Mouse (Mus musculus) macrophage (primary cell): ENCODE measurements around the gene Nfe2l1. TPM values are rescaled to one million over a fixed set of nuclear protein-coding genes. Genes with fewer than 3 reads are reported as not detected.

ENCODE experiments used
- H3K27ac ChIP-seq: fragments of 350-480 bp; formaldehyde crosslinking; 2 replicates; pipeline ENCODE4 v1.9.0; 2021
- H3K36me3 ChIP-seq: fragments of 350-480 bp; formaldehyde crosslinking; 2 replicates; pipeline ENCODE4 v1.9.0; 2021; ENCODE audit errors: inconsistent target
- H3K4me3 ChIP-seq: fragments of 350-480 bp; formaldehyde crosslinking; 2 replicates; pipeline ENCODE4 v1.9.0; 2021; ENCODE audit errors: inconsistent target
- H3K79me2 ChIP-seq: fragments of 350-480 bp; formaldehyde crosslinking; 2 replicates; pipeline ENCODE4 v1.9.0; 2021; ENCODE audit errors: inconsistent target
- WGBS: methylation state at CpG from one replicate; pipeline ENCODE4 v1.1.7; 2026; ENCODE audit warnings: inconsistent platforms; ENCODE audit not compliant: missing documents; 5-methylcytosine and 5-hydroxymethylcytosine counted together
- polyA plus RNA-seq: library from polyadenylated mRNA; stranded (reverse); fragments of 250-400 nt; gene quantifications from 3 replicates; pipeline ENCODE4 v1.2.4, GENCODE M21; 2018; ENCODE audit warnings: inconsistent platforms

The Nfe2l1 gene
- polyA plus RNA-seq, 1 experiment from 2014 or later, result 118 TPM

GRCm38 (mm10) chr11:96832973-96833372 is 3.2 kb upstream of the Nfe2l1 start:
- H3K79me2 ChIP-seq, result peaks cover 13% of the 10 kb centered on the region
- no peaks in the 10 kb centered on the region for H3K36me3 ChIP-seq
- no peak overlapping the region for H3K27ac ChIP-seq
- 48% methylated on average over 2 of the region's 2 CpGs for WGBS
- no peak overlapping the region for H3K4me3 ChIP-seq

DNA sequence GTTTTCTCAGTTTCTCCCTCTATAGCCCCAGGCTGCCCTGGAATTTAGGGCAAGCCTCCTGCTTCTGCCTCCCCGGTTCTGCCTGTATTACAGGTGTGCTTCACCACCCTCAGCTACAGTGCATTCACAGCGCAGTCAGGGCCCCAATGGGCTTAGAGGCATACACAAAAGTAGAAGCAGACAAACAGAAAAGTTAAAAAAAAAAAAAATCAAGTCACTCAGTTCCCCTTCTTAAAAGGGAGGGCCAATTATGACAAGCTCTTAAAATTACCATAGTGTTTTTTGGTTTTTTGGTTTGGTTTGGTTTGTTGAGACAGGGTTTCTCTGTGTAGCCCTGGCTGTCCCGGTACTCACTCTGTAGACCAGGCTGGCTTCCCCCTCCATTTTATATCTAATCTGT is 2.8 kb upstream of the Nfe2l1 start:
- Histone ChIP-seq H3K79me2 (peaks cover 17% of the 10 kb centered on the region), H3K4me3 (no peak overlapping the region), H3K36me3 (no peaks in the 10 kb centered on the region), H3K27ac (no peak overlapping the region)
- WGBS, result 98% methylated on average over 3 of the region's 3 CpGs

DNA sequence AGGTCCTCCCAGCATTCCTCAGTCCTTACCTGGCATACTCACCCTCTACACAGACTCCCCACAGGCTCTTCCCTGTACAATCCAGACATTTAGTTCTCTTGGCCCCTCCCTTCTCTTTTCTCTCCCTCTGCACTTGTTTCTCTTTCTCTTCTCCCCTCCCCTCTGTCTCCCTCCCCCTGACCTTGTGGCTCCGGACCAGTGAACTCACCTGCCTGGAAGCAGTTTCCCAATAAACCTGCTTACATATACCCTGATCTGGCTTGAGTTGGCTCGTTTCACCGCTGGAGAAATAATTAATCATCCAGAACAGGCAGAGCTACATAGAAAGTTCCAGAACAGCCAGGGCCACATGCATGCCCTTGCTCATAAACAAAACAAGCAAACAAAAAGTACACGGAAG is 1.7 kb upstream of the Nfe2l1 start:
- H3K79me2 ChIP-seq, result peaks cover 27% of the 10 kb centered on the region
- H3K36me3 ChIP-seq, result no peaks in the 10 kb centered on the region
- H3K4me3 ChIP-seq, result no peak overlapping the region
- H3K27ac ChIP-seq, result no peak overlapping the region
- WGBS, result 95% methylated on average over 4 of the region's 4 CpGs

DNA sequence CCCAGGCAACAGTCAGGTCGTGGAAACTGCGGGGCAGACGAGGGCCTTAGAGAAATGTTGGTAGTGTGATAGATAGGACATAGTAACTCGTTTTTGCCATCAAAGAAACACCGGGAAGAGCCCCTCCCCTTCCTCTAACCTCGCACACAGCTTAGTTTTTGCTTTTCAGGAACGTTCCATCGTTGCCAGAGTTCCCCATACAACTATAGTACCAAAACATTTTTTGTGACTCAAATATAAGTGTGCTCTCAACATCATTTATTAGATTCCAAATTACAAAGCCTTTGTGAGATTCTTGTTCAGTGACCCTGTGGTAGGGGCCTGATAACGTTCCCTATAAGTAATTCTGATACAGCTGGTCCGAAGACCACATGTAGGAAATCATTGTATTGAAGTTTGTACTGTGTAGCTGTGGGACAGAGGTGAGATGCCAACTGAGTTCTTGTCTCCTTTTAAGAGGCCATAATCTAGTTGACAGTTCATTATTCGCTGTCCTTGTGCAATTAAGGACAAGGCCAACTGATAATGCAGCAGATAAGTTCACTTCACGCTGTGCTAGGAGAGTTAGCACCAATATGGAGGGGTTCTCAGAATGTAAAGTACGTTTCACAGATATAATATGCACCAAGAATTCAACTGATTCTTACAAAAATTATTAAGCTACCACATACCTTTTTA is 910 bp upstream of the Nfe2l1 start:
- Histone ChIP-seq H3K27ac (peak overlapping the region; percentile 89), H3K79me2 (peaks cover 36% of the 10 kb centered on the region), H3K4me3 (peak overlapping the region; percentile 72), H3K36me3 (no peaks in the 10 kb centered on the region)
- 29% methylated on average over 13 of the region's 13 CpGs for WGBS

DNA sequence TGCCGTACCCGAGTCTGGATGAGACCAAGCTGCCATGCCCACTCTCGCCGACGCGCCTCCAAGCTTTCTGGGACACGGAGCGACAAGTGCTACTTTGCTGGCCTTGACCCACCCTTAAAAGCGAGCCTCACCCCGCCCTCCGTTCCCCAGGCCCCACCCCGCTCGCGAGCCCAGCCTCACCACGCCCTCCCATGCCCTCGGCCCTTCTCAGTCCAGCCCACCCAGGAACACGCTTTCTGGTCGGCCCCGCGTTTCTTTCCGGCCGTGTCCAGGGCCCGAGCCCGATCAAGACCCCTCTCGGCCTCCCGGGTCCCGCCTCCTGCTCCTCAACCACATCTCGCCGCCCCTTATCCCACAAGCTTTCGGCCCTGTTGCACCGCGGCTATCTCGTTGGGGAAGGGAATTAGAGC is 360 bp downstream of the Nfe2l1 start:
- H3K36me3 ChIP-seq, result no peaks in the 10 kb centered on the region
- WGBS, result 3% methylated on average over 17 of the region's 33 CpGs
- peak overlapping the region; percentile 75 for H3K27ac ChIP-seq
- peak overlapping the region; percentile 77 for H3K4me3 ChIP-seq
- peaks cover 48% of the 10 kb centered on the region for H3K79me2 ChIP-seq

DNA sequence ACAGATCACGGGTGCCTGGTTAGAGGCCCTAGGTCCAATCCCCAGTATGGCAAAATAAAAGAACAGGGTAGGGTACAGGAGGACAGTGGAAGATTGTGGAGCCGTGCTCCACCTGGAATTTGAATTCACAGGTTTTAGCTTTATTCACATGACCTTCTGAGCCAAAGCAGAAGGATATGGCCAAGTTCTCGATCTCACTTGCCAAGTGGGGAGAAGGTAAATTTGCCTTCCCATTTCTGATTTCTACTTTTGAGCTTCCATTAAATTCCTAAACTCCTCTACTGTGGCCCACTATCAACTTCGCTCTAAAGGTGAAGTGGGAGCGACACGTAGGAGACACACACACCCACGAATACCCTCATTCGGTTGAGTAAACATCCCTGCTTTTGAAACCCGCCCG is 887 bp downstream of the Nfe2l1 start:
- Histone ChIP-seq H3K79me2 (peaks cover 54% of the 10 kb centered on the region), H3K36me3 (no peaks in the 10 kb centered on the region), H3K27ac (peak overlapping the region; percentile 75), H3K4me3 (peak overlapping the region; percentile 77)
- 7% methylated on average over 10 of the region's 10 CpGs for WGBS

DNA sequence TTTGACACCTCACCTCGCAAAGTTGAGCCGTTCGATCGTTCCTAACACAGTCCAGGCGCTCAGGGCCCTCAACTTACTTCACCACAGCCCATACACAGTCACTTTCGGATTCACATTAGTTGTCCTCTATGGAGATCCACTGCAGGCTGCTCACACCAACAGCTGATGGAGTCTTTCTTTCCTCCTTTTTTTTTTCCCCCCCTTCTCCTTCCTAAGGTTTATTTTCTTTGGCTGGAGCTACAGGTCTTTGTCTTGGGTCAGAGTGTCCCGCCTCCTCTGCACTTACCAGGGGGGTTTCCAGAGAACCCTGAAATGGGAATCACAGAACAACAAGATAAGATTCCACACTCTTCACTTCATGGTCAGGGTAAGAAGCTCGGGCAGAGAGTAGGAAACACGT is 1.9 kb downstream of the Nfe2l1 start:
- WGBS, result 78% methylated on average over 9 of the region's 9 CpGs
- peak overlapping the region; percentile 77 for H3K4me3 ChIP-seq
- H3K36me3 ChIP-seq, result no peaks in the 10 kb centered on the region
- H3K27ac ChIP-seq, result peak overlapping the region; percentile 15; the same call in 1 of the 2 replicates
- H3K79me2 ChIP-seq, result peaks cover 63% of the 10 kb centered on the region

GRCm38 (mm10) chr11:96827062-96827581 is 2.6 kb downstream of the Nfe2l1 start:
- peaks cover 71% of the 10 kb centered on the region for H3K79me2 ChIP-seq
- WGBS, result 98% methylated on average over 12 of the region's 12 CpGs

GRCm38 (mm10) chr11:96826481-96826880 is 3.3 kb downstream of the Nfe2l1 start:
- 81% methylated on average over 2 of the region's 2 CpGs for WGBS
- Histone ChIP-seq H3K27ac (no peak overlapping the region), H3K79me2 (peaks cover 78% of the 10 kb centered on the region), H3K4me3 (no peak overlapping the region), H3K36me3 (peaks cover 8% of the 10 kb centered on the region)

More at GRCm38 (mm10) chr11:96827062-96827581, 2.6 kb downstream of the Nfe2l1 start:
- peaks cover 1% of the 10 kb centered on the region; the same call in 1 of the 2 replicates for H3K36me3 ChIP-seq
- no peak overlapping the region for H3K4me3 ChIP-seq
- 0 out of 2 replicates have a peak overlapping the region, but pooled peaks have one; percentile 15 for H3K27ac ChIP-seq

DNA sequence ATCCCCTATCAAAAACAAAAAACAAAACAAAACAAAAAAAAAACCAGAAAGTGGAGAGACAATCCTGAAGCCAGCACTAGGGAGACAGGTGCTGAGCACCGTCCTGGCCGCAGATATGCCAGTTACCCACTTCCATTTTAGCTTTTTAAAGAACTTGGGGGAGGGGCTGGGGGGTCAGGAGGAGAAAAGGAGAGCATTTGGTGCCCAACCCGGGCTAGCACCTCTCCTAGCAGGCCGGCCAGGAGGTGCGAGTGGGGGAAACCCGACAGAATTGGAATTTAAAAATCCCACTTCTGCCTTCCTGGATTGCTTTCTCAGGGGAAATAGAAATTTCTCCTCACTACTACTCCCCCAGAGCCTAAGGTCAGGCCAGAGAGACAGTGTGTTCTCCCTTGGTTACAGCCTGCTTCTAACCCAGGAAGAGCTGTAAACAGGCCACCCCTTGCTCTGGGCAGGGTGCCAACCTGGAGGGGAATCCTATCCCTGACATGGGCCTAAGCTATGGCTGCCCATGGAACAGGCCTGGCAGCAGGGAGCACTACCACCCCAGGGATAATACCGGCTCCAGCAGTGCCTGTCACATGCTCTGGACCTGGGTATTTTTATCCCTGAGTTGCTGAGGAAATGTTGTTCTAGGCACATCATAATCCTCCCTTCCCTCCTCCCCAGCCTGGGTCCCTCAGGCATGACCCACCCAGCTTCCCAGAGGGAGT is 4.8 kb downstream of the Nfe2l1 start:
- Histone ChIP-seq H3K36me3 (peaks cover 23% of the 10 kb centered on the region), H3K79me2 (peaks cover 93% of the 10 kb centered on the region), H3K4me3 (peak overlapping the region; percentile 58; the same call in 1 of the 2 replicates), H3K27ac (peak overlapping the region; percentile 91)
- 58% methylated on average over 7 of the region's 7 CpGs for whole genome bisulfite sequencing

DNA sequence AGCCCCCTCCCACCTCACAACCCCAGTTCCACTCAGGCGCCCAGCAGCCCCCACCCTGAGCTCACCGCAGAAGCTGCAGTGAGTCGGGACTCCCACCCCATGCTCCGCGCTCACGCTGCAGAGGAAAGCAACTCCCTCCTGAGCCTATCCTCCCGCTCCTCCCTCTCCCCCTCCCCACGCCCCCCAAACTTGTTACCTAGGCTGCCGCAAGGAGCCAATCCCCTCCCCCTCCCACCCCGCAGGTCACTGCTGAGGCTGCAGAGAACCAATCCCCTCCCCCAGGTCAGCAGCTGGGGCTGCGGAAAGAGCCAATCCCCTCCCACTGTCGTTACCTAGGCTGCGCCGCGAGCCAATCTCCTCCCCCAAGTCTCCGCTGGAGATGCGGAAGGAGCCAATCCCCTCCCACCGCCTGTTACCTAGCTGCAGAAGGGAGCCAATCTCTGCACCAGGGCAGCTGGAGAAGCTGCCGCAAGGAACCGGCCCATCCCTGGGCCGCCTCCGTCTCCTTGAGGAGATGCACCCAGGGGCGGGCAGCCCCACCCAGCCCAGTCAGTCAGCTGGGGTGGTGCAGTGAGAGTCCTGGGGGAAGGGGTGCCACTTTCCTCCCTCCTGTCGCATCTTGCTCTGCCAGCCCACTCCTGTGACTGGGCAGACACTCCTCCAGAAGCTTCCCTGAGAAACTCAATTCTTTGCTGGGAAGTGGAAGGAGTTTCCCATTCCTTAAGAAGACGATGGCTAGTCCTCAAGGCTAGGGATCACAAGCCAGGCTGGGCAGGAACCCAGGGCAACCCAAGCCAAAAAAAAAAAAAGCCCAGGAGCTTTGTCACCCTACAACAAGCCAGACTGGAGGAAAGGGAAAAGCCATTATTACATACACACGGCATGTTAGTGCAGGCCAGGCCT is 5.6 kb downstream of the Nfe2l1 start:
- Histone ChIP-seq H3K79me2 (peaks cover 100% of the 10 kb centered on the region), H3K27ac (peak overlapping the region; percentile 91), H3K36me3 (peaks cover 31% of the 10 kb centered on the region), H3K4me3 (peak overlapping the region; percentile 58)
- 4% methylated on average over 21 of the region's 26 CpGs for WGBS

DNA sequence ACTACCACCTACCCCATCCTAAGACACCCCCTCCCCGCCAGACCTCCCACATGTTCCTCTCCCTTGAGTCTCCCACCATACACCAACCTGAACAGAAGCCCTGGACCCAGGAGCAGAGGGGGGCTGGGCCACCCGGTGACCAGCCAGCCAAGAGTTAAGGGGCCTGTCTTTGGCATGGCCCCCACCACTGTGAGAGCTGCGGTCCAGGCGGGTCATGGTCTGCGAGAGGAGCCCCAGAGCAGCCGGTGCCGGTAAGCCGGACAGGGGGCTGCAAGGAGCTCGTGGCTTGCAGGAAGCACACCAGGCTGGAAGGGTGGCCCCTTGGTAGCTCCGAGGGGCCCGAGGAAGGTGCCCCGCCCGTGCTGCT is 6.3 kb downstream of the Nfe2l1 start:
- Histone ChIP-seq H3K4me3 (peak overlapping the region; percentile 58), H3K27ac (peak overlapping the region; percentile 91), H3K36me3 (peaks cover 38% of the 10 kb centered on the region), H3K79me2 (peaks cover 100% of the 10 kb centered on the region)
- 9% methylated on average over 13 of the region's 13 CpGs for WGBS

DNA sequence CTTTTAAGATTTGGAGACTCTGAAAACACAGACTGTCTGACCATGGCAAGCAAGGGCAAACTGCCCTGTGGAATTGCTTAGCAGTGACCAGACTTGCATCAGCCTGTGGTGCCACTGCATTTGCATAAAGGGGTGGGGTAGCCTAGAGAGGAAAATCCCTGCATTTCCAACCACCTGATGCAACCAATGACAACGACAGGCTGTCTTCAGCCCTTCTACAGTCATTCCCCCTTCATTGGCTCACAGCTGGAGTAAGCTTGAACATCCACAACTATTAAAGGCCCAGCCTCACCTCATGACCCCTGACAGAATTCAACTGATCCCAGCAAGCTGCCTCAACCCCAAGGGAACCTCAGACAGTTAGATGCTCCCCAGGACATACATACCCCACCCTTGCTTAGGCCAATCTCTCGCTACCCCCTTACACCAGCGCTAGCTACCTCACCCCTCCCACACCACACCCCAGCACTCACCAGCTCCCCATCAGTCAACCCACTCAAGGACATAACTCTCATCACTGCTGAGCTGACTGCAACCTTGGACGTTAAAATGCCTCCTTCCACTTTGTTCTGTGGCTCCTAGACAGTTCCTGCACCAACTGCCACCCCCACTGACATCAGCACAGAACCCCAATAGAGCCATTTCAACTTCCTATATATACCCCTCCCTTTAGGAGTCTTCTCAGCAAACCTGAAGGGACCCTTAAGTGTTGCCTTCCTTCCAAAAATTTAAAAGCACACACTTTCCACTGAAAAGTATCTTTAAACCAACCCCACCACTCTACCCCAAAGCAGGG is 6.9 kb downstream of the Nfe2l1 start:
- H3K4me3 ChIP-seq, result peak overlapping the region; percentile 58
- H3K27ac ChIP-seq, result peak overlapping the region; percentile 91
- peaks cover 44% of the 10 kb centered on the region for H3K36me3 ChIP-seq
- WGBS, result 36% methylated on average over 4 of the region's 4 CpGs
- H3K79me2 ChIP-seq, result peaks cover 100% of the 10 kb centered on the region

GRCm38 (mm10) chr11:96821956-96822355 is 7.8 kb downstream of the Nfe2l1 start:
- Histone ChIP-seq H3K4me3 (peak overlapping the region; percentile 58), H3K27ac (peak overlapping the region; percentile 91), H3K36me3 (peaks cover 53% of the 10 kb centered on the region), H3K79me2 (peaks cover 99% of the 10 kb centered on the region)
- WGBS, result 96% methylated on average over 10 of the region's 10 CpGs
